In genomic region chr19:20406475-20406874, GRCm38 (mm10) we compare ENCODE assay signal across 22 mouse cellular contexts. TPM values are rescaled to one million over a fixed set of nuclear protein-coding genes. Genes with fewer than 3 reads are reported as not detected.
DNase-seq lines count a peak whose midpoint lies in the region; ATAC-seq and TF ChIP-seq lines count a peak whose summit lies in the region.
"Had no signal": no experiment of that assay in that cellular context is flagged by ENCODE, and none has a peak within 500 bp of the region (broad histone marks: within the 10 kb centered on the region; RNA-seq: fewer than 3 reads in every experiment).

No protein-coding gene starts in this region.

- H3K36me3 ChIP-seq in kidney, embryonic 16.5 days (ENCODE audit: insufficient read depth, low read length), result no peaks in the 10 kb centered on the region
- H3K36me3 ChIP-seq in lung, embryonic 16.5 days (ENCODE audit: control insufficient read depth, insufficient read depth, low read length), result no peaks in the 10 kb centered on the region
- no peaks in the 10 kb centered on the region for H3K36me3 ChIP-seq in intestine, postnatal 0 days (ENCODE audit: control insufficient read depth, insufficient read depth)
- no peaks in the 10 kb centered on the region for H3K36me3 ChIP-seq in stomach, embryonic 16.5 days (ENCODE audit: control insufficient read depth, insufficient read depth, low read length)
- no peaks in the 10 kb centered on the region for H3K36me3 ChIP-seq in midbrain, embryonic 11.5 days (ENCODE audit: control insufficient read depth, insufficient read depth, low read length)
- H3K36me3 ChIP-seq: forebrain, embryonic 15.5 days had no signal

- no peak for TF ChIP-seq CTCF in intestine, postnatal 0 days (IDR thresholded peaks at IDR 0.05; ENCODE audit: low read depth)

- no peaks in the 10 kb centered on the region for H3K27me3 ChIP-seq in kidney, embryonic 16.5 days (ENCODE audit: insufficient read depth, low read length)
- H3K27me3 ChIP-seq in lung, embryonic 16.5 days (ENCODE audit: control insufficient read depth, insufficient read depth, low read depth, low read length), result no peaks in the 10 kb centered on the region
- no peaks in the 10 kb centered on the region for H3K27me3 ChIP-seq in intestine, postnatal 0 days (replicated peaks; ENCODE audit: control insufficient read depth, insufficient read depth, low read length)
- H3K27me3 ChIP-seq in stomach, embryonic 16.5 days (ENCODE audit: control insufficient read depth, insufficient read depth, low read length), result no peaks in the 10 kb centered on the region
- no peaks in the 10 kb centered on the region for H3K27me3 ChIP-seq in midbrain, embryonic 11.5 days (ENCODE audit: control insufficient read depth, insufficient read depth, low read length)
- H3K27me3 ChIP-seq: forebrain, embryonic 15.5 days had no signal

- ATAC-seq in kidney, embryonic 16.5 days (ENCODE audit: low FRiP score, low TSS enrichment), result peak; percentile 82
- ATAC-seq in lung, embryonic 16.5 days (ENCODE audit: low read depth), result peak; percentile 93
- ATAC-seq in intestine, postnatal 0 days, result peak; percentile 77; the same call in 1 of the 2 replicates
- ATAC-seq in stomach, embryonic 16.5 days (ENCODE audit: insufficient read depth, low FRiP score), result peak; percentile 94
- ATAC-seq in midbrain, embryonic 11.5 days (ENCODE audit: low FRiP score), result no peak
- ATAC-seq: forebrain, embryonic 15.5 days; hindbrain, embryonic 16.5 days; midbrain, embryonic 16.5 days had no signal

- no peak overlapping the region for H3K4me2 ChIP-seq in kidney, embryonic 16.5 days (replicated peaks; ENCODE audit: low read depth, low read length)
- no peak overlapping the region for H3K4me2 ChIP-seq in lung, embryonic 16.5 days (ENCODE audit: low read depth, low read length)
- H3K4me2 ChIP-seq in intestine, postnatal 0 days (replicated peaks; ENCODE audit: low read depth), result no peak overlapping the region
- H3K4me2 ChIP-seq in stomach, embryonic 16.5 days (ENCODE audit: low read depth, low read length), result no peak overlapping the region
- H3K4me2 ChIP-seq in midbrain, embryonic 11.5 days, result no peak overlapping the region
- H3K4me2 ChIP-seq: forebrain, embryonic 15.5 days had no signal

- no peaks in the 10 kb centered on the region for H3K9me3 ChIP-seq in kidney, embryonic 16.5 days (ENCODE audit: low read length)
- H3K9me3 ChIP-seq in lung, embryonic 16.5 days (ENCODE audit: control insufficient read depth, low read length), result no peaks in the 10 kb centered on the region
- H3K9me3 ChIP-seq in intestine, postnatal 0 days (ENCODE audit: control insufficient read depth), result no peaks in the 10 kb centered on the region
- H3K9me3 ChIP-seq in stomach, embryonic 16.5 days (replicated peaks; ENCODE audit: control insufficient read depth, low read length), result no peaks in the 10 kb centered on the region
- no peaks in the 10 kb centered on the region for H3K9me3 ChIP-seq in midbrain, embryonic 11.5 days (ENCODE audit: control insufficient read depth, low read length)
- H3K9me3 ChIP-seq: forebrain, embryonic 15.5 days had no signal

- H3K27ac ChIP-seq in kidney, embryonic 16.5 days (ENCODE audit: low read length), result peak overlapping the region; percentile 79
- H3K27ac ChIP-seq in lung, embryonic 16.5 days (ENCODE audit: low read length), result peak overlapping the region; percentile 95
- H3K27ac ChIP-seq in intestine, postnatal 0 days (ENCODE audit: low read depth, low read length), result no peak overlapping the region
- peak overlapping the region; percentile 91 for H3K27ac ChIP-seq in stomach, embryonic 16.5 days (ENCODE audit: low read length)
- H3K27ac ChIP-seq in midbrain, embryonic 11.5 days (ENCODE audit: low read depth, low read length), result no peak overlapping the region
- H3K27ac ChIP-seq: forebrain, embryonic 15.5 days had no signal

- no peak overlapping the region for H3K9ac ChIP-seq in kidney, embryonic 16.5 days (replicated peaks; ENCODE audit: low read length)
- H3K9ac ChIP-seq in lung, embryonic 16.5 days (ENCODE audit: low read length), result no peak overlapping the region
- H3K9ac ChIP-seq in intestine, postnatal 0 days (ENCODE audit: low read depth, low read length), result no peak overlapping the region
- no peak overlapping the region for H3K9ac ChIP-seq in stomach, embryonic 16.5 days (ENCODE audit: low read length)
- no peak overlapping the region for H3K9ac ChIP-seq in midbrain, embryonic 11.5 days (ENCODE audit: low read length)
- H3K9ac ChIP-seq: forebrain, embryonic 15.5 days had no signal

- no peak overlapping the region for H3K4me3 ChIP-seq in kidney, embryonic 16.5 days (ENCODE audit: low read length)
- H3K4me3 ChIP-seq in lung, embryonic 16.5 days (ENCODE audit: low read length), result no peak overlapping the region
- H3K4me3 ChIP-seq in intestine, postnatal 0 days (ENCODE audit: low read depth, low read length), result no peak overlapping the region
- no peak overlapping the region for H3K4me3 ChIP-seq in stomach, embryonic 16.5 days (replicated peaks; ENCODE audit: low read length)
- no peak overlapping the region for H3K4me3 ChIP-seq in midbrain, embryonic 11.5 days (ENCODE audit: low read depth, low read length)
- H3K4me3 ChIP-seq: forebrain, embryonic 15.5 days had no signal

- DNase-seq in kidney, postnatal 10 days, result no peak
- DNase-seq in lung, postnatal 4 days, result no peak
- no peak for DNase-seq in midbrain, embryonic 11.5 days (ENCODE audit: low spot score, missing footprints)
- no peak for DNase-seq in urinary bladder, postnatal 25 days (ENCODE audit: low spot score)
- DNase-seq: adrenal gland, postnatal 36 days; B cell, adult 2 months; cerebellum, adult 11-12 months; cerebellum, postnatal 25 days; embryo, embryonic 11 days; gastrocnemius, postnatal 25 days; kidney, postnatal 25 days; liver; retina, postnatal 1 day; right cerebral cortex, postnatal 4 days; thymus, postnatal 36 days had no signal

- H3K4me1 ChIP-seq in kidney, embryonic 16.5 days (ENCODE audit: insufficient read depth, low read length), result peaks cover 5% of the 10 kb centered on the region
- peaks cover 8% of the 10 kb centered on the region for H3K4me1 ChIP-seq in lung, embryonic 16.5 days (replicated peaks; ENCODE audit: control insufficient read depth, insufficient read depth, low read length)
- no peaks in the 10 kb centered on the region for H3K4me1 ChIP-seq in intestine, postnatal 0 days (replicated peaks; ENCODE audit: control insufficient read depth, insufficient read depth, low read length)
- H3K4me1 ChIP-seq in stomach, embryonic 16.5 days (ENCODE audit: control insufficient read depth, insufficient read depth, low read length), result peaks cover 2% of the 10 kb centered on the region; the same call in 1 of the 2 replicates
- no peaks in the 10 kb centered on the region for H3K4me1 ChIP-seq in midbrain, embryonic 11.5 days (ENCODE audit: control insufficient read depth, insufficient read depth, low read length)

- 52% methylated on average over 3 of the region's 3 CpGs for WGBS in kidney, embryonic 16.5 days
- WGBS in lung, embryonic 16.5 days, result 43% methylated on average over 3 of the region's 3 CpGs
- WGBS in intestine, postnatal 0 days, result 24% methylated on average over 3 of the region's 3 CpGs
- WGBS in stomach, embryonic 16.5 days, result 44% methylated on average over 3 of the region's 3 CpGs
- 68% methylated on average over 3 of the region's 3 CpGs for WGBS in midbrain, embryonic 11.5 days

RNA-seq across cellular contexts. Expression of gene Anxa1, which starts 15.7 kb away (rescaled TPM):
- polyA plus RNA-seq in kidney, embryonic 16.5 days (2015; fragmentation: Nextera tagmentation; extraction: Ambion mirVana), result 37.8 and 46.2 TPM in 2 replicates
- polyA plus RNA-seq in lung, embryonic 16.5 days (2015; fragmentation: Nextera tagmentation; extraction: Ambion mirVana), result 220 and 240 TPM in 2 replicates
- polyA plus RNA-seq in intestine, postnatal 0 days (2015; fragmentation: Nextera tagmentation; extraction: Ambion mirVana), result 46.5 and 48.9 TPM in 2 replicates
- polyA plus RNA-seq in stomach, embryonic 16.5 days (2015; fragmentation: Nextera tagmentation; extraction: Ambion mirVana), result 1,277 and 1,737 TPM in 2 replicates
- 2.6 and 3.7 TPM in 2 replicates for polyA plus RNA-seq in midbrain, embryonic 11.5 days (2014; fragmentation: Nextera tagmentation; extraction: Ambion mirVana)

Comparison
In these comparisons a context has a peak if more than half of its experiments do, and no peak if none do; other contexts are left out.
1. H3K27ac ChIP-seq: peak in kidney, embryonic 16.5 days (single experiment), lung, embryonic 16.5 days (single experiment) and stomach, embryonic 16.5 days (single experiment); none in intestine, postnatal 0 days (single experiment) and midbrain, embryonic 11.5 days (single experiment).